Mouse (Mus musculus): ENCODE measurements around the gene Bbof1.

The Bbof1 gene

GRCm38 (mm10) chr12:84400068-84400467 is 8.8 kb upstream of the Bbof1 start:
- no peak for DNase-seq (ENCODE audit: low spot score)

GRCm38 (mm10) chr12:84400653-84401052 is 8.2 kb upstream of the Bbof1 start:
- DNase-seq (ENCODE audit: low spot score): no peak

- no peak for DNase-seq (ENCODE audit: low spot score)
Measured at GRCm38 (mm10) chr12:84402923-84403322, 5.9 kb upstream of the Bbof1 start.

DNA sequence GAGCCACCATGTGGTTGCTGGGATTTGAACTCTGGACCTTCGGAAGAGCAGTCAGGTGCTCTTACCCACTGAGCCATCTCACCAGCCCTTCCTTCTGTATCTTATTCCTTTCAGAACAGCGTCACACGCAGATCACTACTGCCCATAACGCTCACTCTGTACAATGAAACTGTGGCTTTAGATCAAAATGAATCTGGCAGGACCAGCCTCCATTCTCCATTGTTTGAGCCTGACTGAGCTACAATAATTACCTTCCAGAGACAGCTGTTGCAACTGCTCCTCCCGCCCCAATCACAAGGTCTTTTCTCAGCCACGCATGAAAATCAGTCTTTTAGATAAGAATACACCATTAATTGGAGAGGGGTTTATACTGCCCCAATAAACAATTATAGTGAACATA is 4.3 kb upstream of the Bbof1 start:
- no peak for DNase-seq (ENCODE audit: low spot score)

- no peak for DNase-seq (ENCODE audit: low spot score)
Measured at GRCm38 (mm10) chr12:84407259-84407658, 1.6 kb upstream of the Bbof1 start.

DNA sequence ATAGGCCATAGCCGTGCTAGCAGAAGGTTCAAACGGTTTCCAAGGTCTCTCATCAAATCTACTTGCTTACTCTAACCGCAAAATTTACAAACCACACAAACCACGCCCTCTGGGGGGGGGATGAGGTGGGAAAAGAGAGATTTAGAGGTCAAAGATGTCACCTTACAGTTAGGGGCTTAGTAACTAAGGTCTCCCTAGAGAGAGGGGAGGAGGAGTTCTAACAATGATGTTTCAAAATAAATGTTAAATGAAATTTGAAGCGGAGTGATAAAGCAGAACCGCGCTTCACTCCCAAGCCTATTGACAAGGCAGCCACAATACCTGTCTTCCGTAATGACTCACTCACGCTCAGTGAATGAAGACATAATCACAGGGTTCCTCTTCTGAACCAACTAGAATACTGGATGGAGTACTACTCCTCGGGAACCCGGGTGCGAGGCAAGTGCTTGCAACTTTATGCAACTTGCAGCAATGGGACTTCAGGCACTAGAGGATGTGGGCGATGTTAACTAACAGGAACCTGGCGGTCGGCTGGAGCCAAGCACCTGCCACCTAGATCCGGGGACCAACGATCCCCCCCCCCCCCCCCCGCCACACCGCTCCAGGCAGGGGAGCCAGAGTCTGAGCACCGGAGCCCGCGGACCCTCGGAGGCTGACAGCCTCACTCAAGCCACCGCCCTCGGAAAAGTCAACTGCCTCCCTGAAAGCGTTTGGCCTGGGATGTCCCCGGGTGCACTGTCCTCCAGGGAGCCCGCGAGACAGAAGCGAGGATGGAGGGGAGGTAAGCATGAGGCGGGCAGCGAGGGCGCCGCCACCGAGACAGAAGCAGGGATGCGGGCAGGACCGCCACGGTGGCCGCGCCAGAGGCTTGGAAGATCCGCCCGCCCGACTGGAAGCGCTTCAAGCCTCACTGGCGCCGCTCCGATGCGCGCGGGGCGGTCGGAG is 725 bp upstream of the Bbof1 start:
- peak; percentile 47 for DNase-seq (ENCODE audit: low spot score)

GRCm38 (mm10) chr12:84416834-84417604 is 8.1 kb downstream of the Bbof1 start, which contains the start of gene Rnf113a2:
Gene Rnf113a2 (plus strand): TSS chr12:84417196.
- DNase-seq (ENCODE audit: low spot score): peak; percentile 87

GRCm38 (mm10) chr12:84417605-84417922 is 8.7 kb downstream of the Bbof1 start:
- no peak for DNase-seq (ENCODE audit: low spot score)

GRCm38 (mm10) chr12:84423990-84424389 is 15.1 kb downstream of the Bbof1 start:
- no peak for DNase-seq (ENCODE audit: low spot score)

DNA sequence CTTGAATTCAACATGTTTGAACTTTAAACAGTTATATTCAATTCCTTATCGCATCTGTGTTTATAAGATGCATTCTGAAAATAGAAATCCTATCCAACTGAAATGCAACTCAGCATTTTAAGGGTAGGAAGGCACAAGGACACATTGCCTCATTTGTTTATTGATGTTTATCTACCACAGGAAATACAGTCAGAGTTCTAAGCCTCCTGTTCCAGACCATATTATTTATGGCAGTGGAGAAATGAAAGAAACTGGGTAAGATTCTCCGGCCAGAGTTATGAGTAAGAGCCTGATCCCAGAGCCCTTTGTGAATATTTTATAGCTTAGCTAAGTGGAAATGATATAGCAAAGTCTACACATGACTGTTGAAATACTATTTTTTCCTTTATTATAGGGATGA is 21.0 kb downstream of the Bbof1 start:
- no peak for DNase-seq (ENCODE audit: low spot score)

DNA sequence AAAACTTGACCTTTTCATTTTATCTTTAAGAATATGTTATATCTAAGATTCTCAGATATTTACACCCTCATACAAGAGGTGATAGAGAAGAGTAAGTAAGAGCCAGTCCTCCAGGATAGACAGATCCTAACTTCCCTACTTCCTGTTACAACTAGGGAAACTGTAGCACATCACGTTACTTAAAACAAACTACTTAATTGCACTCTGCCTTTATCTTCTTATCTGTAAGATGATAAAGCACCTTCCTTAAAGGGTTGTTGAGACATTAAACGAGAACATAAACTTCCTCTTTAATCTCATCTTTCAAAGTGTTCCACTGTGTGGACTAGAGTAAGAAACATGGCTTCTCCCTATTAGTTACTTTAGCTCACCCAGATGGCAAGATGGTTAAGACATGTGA is 29.8 kb downstream of the Bbof1 start:
- no peak for DNase-seq (ENCODE audit: low spot score)

- no peak for DNase-seq (ENCODE audit: low spot score)
Measured at GRCm38 (mm10) chr12:84442526-84442925, 33.7 kb downstream of the Bbof1 start.

DNA sequence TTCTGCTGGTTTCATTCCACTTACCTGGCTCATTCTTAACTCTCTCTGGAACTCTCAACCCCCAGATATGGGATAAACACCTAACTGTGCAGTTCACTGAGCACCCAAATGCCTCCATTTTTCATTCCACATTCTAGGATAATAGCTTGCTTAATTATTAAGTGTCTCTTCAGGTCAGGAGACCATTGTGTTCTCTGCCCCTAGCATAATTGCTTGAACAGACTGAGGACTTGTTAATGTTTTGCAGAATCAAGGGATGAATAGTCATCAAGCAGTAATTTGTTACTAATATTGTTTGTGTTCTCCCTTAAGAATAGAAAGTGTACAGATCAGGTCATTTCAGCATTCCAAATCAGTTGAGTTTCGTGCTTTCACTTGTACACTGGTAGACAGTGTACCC is 38.5 kb downstream of the Bbof1 start:
- DNase-seq (ENCODE audit: low spot score): no peak

- DNase-seq (ENCODE audit: low spot score): no peak
Measured at GRCm38 (mm10) chr12:84448181-84448580, 39.3 kb downstream of the Bbof1 start.

- no peak for DNase-seq (ENCODE audit: low spot score)
Measured at GRCm38 (mm10) chr12:84449887-84450286, 41.0 kb downstream of the Bbof1 start.

GRCm38 (mm10) chr12:84450351-84450717 is 41.5 kb downstream of the Bbof1 start:
- peak; percentile 34 for DNase-seq (ENCODE audit: low spot score)

GRCm38 (mm10) chr12:84450718-84451646 is 42.1 kb downstream of the Bbof1 start, which contains the start of the genes Aldh6a1 and Lin52:
Gene Aldh6a1 (minus strand): TSS chr12:84451004.
Gene Lin52 (plus strand): TSS chr12:84451422.
- DNase-seq (ENCODE audit: low spot score): peak; percentile 100

- no peak for DNase-seq (ENCODE audit: low spot score)
Measured at GRCm38 (mm10) chr12:84451801-84452200, 42.9 kb downstream of the Bbof1 start.

- DNase-seq (ENCODE audit: low spot score): no peak
Measured at GRCm38 (mm10) chr12:84456911-84457310, 48.0 kb downstream of the Bbof1 start.

DNA sequence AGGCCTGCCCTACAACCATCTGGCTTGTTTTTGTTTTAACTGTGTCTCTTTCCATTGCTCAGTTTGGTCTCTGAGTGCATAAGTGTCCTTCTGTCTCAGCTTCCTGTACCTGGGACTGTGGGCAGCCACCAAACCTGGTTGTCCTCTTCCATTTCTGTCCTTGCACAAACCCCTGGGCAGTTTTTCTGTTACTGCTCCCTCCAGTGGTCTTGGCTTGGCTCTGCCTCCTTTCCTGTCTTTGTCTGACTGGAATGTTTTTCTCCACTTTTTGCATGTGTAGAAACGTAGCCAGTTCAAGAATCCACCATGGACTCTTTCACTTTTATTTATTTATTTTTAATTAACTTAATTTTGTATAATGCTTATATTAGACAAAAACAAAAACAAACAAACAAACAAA is 51.0 kb downstream of the Bbof1 start:
- no peak for DNase-seq (ENCODE audit: low spot score)

GRCm38 (mm10) chr12:84461416-84461815 is 52.5 kb downstream of the Bbof1 start:
- DNase-seq (ENCODE audit: low spot score): no peak

- no peak for DNase-seq (ENCODE audit: low spot score)
Measured at GRCm38 (mm10) chr12:84462856-84463255, 54.0 kb downstream of the Bbof1 start.

Data from c-Kit-positive CD71-positive TER-119-positive erythroid progenitor cells, embryonic 14.5 days (primary cell).